Mouse (Mus musculus) kidney, embryonic 15.5 days (tissue): ENCODE data around the gene Sfn. TPM values are rescaled to one million over a fixed set of nuclear protein-coding genes. Genes with fewer than 3 reads are reported as not detected.
"Not testable (repeated sequence)": the region's sequence is repeated elsewhere in the genome, so short reads cannot be mapped to it uniquely, and the experiment has no call there.

Experiments used
- ATAC-seq: fragments of 200-750 bp; cut with Nextera tagmentation; replicated peaks from 2 replicates; pipeline ENCODE4 v1.8.0; 2017; ENCODE audit warnings: moderate TSS enrichment; ENCODE audit not compliant: low FRiP score
- H3K27ac ChIP-seq: fragments of 300-500 bp; sonication (generic); 2 replicates; pipeline ENCODE4 v1.5.1; 2015; ENCODE audit warnings: mild to moderate bottlenecking, inconsistent platforms
- H3K27me3 ChIP-seq: fragments of 300-500 bp; sonication (generic); 2 replicates; pipeline ENCODE4 v1.6.1; 2015; ENCODE audit warnings: inconsistent platforms
- H3K36me3 ChIP-seq: fragments of 300-500 bp; sonication (generic); 2 replicates; pipeline ENCODE4 v1.6.1; 2015; ENCODE audit warnings: inconsistent platforms
- H3K4me1 ChIP-seq: fragments of 300-500 bp; sonication (generic); 2 replicates; pipeline ENCODE4 v1.6.1; 2015; ENCODE audit warnings: inconsistent platforms
- H3K4me2 ChIP-seq: fragments of 300-500 bp; sonication (generic); 2 replicates; pipeline ENCODE4 v1.6.1; 2015; ENCODE audit warnings: moderate library complexity, mild to moderate bottlenecking, inconsistent platforms
- H3K4me3 ChIP-seq: fragments of 300-500 bp; sonication (generic); replicated peaks from 2 replicates; pipeline ENCODE4 v1.5.1; 2015; ENCODE audit warnings: mild to moderate bottlenecking, inconsistent platforms
- H3K9ac ChIP-seq: fragments of 300-500 bp; sonication (generic); 2 replicates; pipeline ENCODE4 v1.6.1; 2015; ENCODE audit warnings: mild to moderate bottlenecking, inconsistent platforms
- H3K9me3 ChIP-seq: fragments of 300-500 bp; sonication (generic); replicated peaks from 2 replicates; pipeline ENCODE4 v1.6.1; 2016; ENCODE audit warnings: inconsistent platforms
- WGBS: fragments of 180-500 bp; shearing (Covaris S2); methylation state at CpG from one replicate; pipeline ENCODE4 v1.1.7; 2015; ENCODE audit warnings: mixed read lengths; 5-methylcytosine and 5-hydroxymethylcytosine counted together
- polyA plus RNA-seq: library from polyadenylated mRNA; unstranded; fragments of >200 nt; fragmentation: Nextera tagmentation; extraction: Ambion mirVana; gene quantifications from 2 replicates; pipeline ENCODE4 v1.2.1, GENCODE M21; 2015

Sfn gene
- polyA plus RNA-seq = 9.8 and 13.3 TPM in 2 replicates

DNA sequence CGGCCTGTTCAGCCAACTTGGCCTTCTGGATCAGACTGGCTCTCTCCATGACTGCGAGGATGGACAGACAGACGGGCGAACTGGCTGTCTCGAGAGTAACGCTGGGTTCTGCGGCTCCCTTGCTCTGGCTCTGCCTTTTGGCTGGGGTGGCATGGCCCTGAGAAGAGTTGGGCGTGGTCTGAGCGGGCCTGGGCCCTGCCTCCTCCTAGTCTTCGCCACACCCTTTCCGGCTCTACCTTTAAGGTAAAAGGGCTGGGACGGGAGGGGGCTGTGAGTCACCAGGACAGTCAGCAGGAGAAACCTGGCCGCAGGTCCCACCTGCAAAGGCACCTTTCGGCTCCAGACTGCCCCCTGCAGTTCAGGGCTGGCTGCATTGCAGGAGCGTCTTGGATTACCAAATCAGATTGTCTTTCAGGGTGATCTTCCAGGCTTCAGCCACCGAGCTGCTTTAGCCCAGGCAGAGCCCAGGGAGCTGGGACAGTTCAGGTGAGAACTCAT, at the start of gene Sfn:
Gene Sfn, minus strand, starts transcription at position 448 of the 498 bp plus-strand sequence.
- H3K36me3 ChIP-seq = peaks cover 34% of the 10 kb centered on the region
- WGBS = 3% methylated on average over 16 of the region's 16 CpGs
- peaks cover 43% of the 10 kb centered on the region for H3K4me1 ChIP-seq
- ATAC-seq = peak; percentile 46
- no peak within 1 kb of the TSS for H3K27ac ChIP-seq
- peak within 1 kb of the TSS; percentile 94 for H3K4me2 ChIP-seq
- H3K27me3 ChIP-seq = peaks cover 41% of the 10 kb centered on the region
- H3K9ac ChIP-seq = 0 out of 2 replicates have a peak within 1 kb of the TSS, but pooled peaks have one; percentile 24
- H3K9me3 ChIP-seq = no peaks in the 10 kb centered on the region
- peak within 1 kb of the TSS; percentile 33 for H3K4me3 ChIP-seq

DNA sequence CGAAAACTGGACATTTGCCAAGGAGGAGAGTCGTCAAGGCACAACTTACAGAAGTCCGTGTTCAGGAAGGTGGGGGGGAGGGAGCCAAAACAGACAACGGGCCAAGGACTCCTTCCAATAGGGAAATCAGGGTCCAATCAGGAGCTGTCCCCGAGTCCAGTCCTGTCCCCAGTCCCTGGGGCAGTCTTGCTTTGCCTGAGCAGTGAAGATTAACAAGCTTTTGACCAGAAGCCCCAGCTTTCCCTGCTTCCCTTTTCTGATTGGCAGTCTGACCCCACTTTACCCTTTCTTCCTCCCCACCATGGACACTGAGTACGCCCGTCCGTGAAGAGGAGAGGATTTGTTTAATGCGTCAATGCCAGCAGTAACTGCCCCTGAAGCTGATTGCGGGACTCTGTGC, 49.5 kb upstream of the Sfn start:
- 35% methylated on average over 10 of the region's 10 CpGs for WGBS
- ATAC-seq = no peak
- no peaks in the 10 kb centered on the region for H3K36me3 ChIP-seq
- H3K4me2 ChIP-seq = 0 out of 2 replicates have a peak overlapping the region, but pooled peaks have one; percentile 3
- no peaks in the 10 kb centered on the region for H3K9me3 ChIP-seq
- H3K4me1 ChIP-seq = peaks cover 24% of the 10 kb centered on the region
- no peak overlapping the region for H3K9ac ChIP-seq
- no peaks in the 10 kb centered on the region for H3K27me3 ChIP-seq
- 0 out of 2 replicates have a peak overlapping the region, but pooled peaks have one; percentile 27 for H3K27ac ChIP-seq
- H3K4me3 ChIP-seq = no peak overlapping the region

DNA sequence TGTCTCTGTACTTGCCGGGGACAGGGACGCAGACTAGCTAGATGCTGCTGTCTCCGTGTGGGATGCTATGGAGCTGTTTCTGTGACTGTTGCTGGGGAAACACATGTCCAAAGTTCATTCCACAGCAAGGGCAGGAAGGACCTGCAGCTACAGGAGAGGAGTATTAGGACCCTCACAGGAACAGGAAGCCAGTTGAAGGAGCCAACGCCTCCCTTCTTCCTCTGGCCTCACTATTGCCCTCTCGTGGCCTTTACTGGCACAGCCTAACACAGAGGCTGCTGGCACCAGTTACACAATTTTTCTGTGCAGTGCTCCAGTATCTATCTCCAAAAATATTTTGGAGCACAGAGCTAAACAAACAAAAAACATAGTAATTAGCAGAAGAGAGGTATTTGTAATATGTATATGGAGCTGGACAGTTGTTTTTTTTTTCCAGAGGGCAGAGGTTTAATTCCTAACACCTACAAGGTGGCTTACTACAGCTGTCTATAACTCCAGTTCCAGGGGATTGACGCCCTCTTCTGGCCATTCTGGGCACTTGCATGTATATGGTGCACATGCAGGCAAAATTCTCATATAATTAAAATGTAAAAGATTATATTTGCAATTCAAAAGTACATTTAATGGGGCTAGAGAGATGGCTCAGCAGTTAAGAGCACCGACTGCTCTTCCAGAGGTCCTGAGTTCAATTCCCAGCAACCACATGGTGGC, 48.2 kb upstream of the Sfn start, which contains the start of gene Zdhhc18:
Gene Zdhhc18, minus strand, starts transcription at position 166 of the 711 bp plus-strand sequence.
- 33% methylated on average over 7 of the region's 7 CpGs for WGBS
- H3K27ac ChIP-seq = peak within 1 kb of the TSS; percentile 63
- H3K27me3 ChIP-seq = no peaks in the 10 kb centered on the region
- H3K4me1 ChIP-seq = peaks cover 17% of the 10 kb centered on the region
- ATAC-seq = peak; percentile 66; the same call in 1 of the 2 replicates
- H3K4me3 ChIP-seq = peak within 1 kb of the TSS; percentile 31
- H3K4me2 ChIP-seq = peak within 1 kb of the TSS; percentile 55
- no peaks in the 10 kb centered on the region for H3K36me3 ChIP-seq
- no peak within 1 kb of the TSS for H3K9ac ChIP-seq
- H3K9me3 ChIP-seq = no peaks in the 10 kb centered on the region

DNA sequence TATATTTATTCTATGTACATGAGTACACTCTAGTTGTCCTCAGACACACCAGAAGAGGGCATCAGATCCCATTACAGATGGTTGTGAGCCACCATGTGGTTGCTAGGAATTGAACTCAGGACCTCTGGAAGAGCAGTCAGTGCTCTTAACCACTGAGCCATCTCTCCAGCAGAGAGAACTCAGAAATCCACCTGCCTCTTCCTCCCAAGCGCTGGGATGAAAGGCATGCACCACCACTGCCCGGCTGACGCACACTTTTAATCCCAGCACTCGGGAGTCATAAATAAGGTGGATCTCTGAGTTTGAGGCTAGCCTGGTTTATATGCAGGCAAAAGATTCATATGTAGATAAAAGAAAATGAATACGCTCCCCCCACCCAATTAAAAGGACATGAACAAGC, 47.5 kb upstream of the Sfn start:
- Histone ChIP-seq H3K27ac (peak overlapping the region; percentile 63), H3K4me1 (peaks cover 17% of the 10 kb centered on the region), H3K4me2 (peak overlapping the region; percentile 55), H3K4me3 (peak overlapping the region; percentile 31)
- ATAC-seq, H3K36me3 ChIP-seq, H3K27me3 ChIP-seq, H3K9ac ChIP-seq, H3K9me3 ChIP-seq: not testable (repeated sequence)
- 87% methylated on average over 5 of the region's 5 CpGs for WGBS

DNA sequence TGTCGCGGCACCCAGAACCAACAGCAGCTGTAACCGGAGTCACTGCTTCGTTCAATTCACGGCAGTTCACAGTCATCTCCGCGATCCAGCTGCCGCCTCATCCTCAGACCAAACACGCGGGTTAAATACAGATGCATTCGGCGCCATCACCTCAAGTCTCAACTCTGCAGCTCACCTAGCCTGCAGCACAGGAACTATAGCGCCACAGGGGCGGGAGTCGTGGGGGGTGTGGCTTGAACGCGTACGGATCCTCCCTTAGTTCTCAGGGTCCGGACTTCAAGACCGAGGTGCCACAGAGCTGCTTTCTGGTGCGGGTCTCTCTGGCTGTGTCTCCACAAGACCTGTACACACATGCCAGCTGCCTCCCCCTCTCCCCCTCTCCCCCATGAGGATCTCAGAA, 43.7 kb upstream of the Sfn start:
- no peak for ATAC-seq
- Histone ChIP-seq H3K36me3 (no peaks in the 10 kb centered on the region), H3K27me3 (no peaks in the 10 kb centered on the region), H3K9ac (no peak overlapping the region), H3K4me1 (peaks cover 5% of the 10 kb centered on the region), H3K4me3 (no peak overlapping the region), H3K4me2 (peak overlapping the region; percentile 5; the same call in 1 of the 2 replicates), H3K27ac (no peak overlapping the region), H3K9me3 (peaks cover 7% of the 10 kb centered on the region; the same call in 1 of the 2 replicates)
- 55% methylated on average over 21 of the region's 21 CpGs for WGBS

DNA sequence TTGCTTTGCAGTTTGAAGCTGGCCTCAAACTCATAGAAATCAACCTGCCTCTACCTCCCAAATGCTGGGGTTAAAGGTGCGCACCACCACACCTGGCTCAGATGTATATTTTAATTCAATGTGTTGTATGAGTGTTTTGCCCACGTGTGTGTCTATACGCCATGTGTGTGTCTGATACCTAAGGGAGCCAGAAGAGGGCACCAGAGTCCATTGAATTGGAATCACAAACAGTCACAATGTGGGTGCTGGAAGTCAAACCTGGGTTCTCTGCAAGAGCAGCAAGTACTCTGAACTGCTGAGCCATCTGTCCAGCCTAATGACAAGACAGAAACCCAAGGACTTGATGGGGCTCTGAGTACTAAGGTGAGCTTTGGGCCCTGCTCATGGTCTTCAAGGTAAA, 43.2 kb upstream of the Sfn start:
- no peak overlapping the region for H3K9ac ChIP-seq
- H3K36me3 ChIP-seq = no peaks in the 10 kb centered on the region
- H3K4me1 ChIP-seq = peaks cover 5% of the 10 kb centered on the region
- 85% methylated on average over 3 of the region's 3 CpGs for WGBS
- no peak overlapping the region for H3K27ac ChIP-seq
- H3K4me2 ChIP-seq = 0 out of 2 replicates have a peak overlapping the region, but pooled peaks have one; percentile 5
- H3K9me3 ChIP-seq = peaks cover 7% of the 10 kb centered on the region; the same call in 1 of the 2 replicates
- H3K4me3 ChIP-seq = no peak overlapping the region
- ATAC-seq = no peak
- no peaks in the 10 kb centered on the region for H3K27me3 ChIP-seq

DNA sequence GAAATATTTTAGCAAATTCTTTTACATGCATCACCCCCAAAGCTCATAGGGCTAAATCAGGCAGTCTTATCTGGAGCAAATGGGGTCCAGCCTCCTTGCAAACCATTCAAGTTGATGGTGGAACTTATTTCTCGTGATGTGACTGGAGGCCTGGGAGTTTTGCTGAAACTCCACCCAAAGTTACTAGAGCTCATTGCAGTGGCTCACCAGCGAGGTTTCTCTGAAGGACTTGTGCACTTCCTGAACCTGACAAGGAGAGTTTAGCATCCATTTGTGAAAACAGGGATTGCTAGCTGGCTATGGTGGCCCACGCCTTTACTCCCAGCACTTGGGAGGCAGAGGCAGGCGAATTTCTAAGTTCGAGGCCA, 32.1 kb upstream of the Sfn start:
- no peak overlapping the region for H3K27ac ChIP-seq
- H3K36me3 ChIP-seq = no peaks in the 10 kb centered on the region
- H3K4me2 ChIP-seq = no peak overlapping the region
- H3K4me3 ChIP-seq = peak overlapping the region; percentile 70; the same call in 1 of the 2 replicates
- H3K27me3 ChIP-seq = no peaks in the 10 kb centered on the region
- no peak for ATAC-seq
- H3K9me3 ChIP-seq = no peaks in the 10 kb centered on the region
- WGBS = 78% methylated on average over 5 of the region's 5 CpGs
- no peak overlapping the region for H3K9ac ChIP-seq
- H3K4me1 ChIP-seq = peaks cover 41% of the 10 kb centered on the region

DNA sequence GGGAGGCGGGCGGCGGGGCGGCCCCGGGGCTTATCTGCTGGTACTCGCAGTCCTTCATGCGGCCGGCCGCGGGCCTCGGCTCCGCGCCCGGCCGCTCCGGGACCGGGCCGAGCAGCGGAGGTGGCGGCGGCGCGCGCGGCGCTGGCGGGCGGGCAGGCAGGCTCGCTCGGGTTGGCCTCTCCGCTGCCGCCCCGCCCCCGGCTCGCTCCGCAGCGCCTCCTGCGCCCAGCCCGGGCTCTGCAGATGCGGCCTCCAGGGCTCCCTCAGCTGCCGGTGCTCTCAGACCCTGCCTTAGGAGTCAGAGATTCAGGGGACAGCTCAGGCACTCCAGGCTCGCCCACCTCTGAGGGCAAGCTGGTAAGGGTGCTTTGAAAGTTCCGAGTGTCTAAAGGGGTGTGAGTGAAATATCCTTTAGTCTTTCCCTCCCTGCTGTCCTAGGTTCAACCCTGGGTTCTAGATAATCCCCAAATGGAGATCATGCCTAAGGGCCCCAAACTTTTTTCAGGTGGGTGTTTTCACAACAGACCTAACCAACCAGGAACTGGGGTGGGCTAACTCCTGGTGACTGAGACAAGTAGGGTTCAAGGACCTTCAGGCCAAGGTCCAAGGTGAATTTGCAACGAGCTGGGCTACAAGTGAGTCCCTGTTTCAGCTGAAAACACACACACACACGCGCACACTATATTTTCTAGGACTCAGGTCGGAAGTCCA, 31.5 kb upstream of the Sfn start:
- ATAC-seq = peak; percentile 89
- Histone ChIP-seq H3K9me3 (no peaks in the 10 kb centered on the region), H3K4me3 (peak overlapping the region; percentile 70), H3K4me2 (peak overlapping the region; percentile 95), H3K4me1 (peaks cover 46% of the 10 kb centered on the region), H3K9ac (peak overlapping the region; percentile 85), H3K27me3 (no peaks in the 10 kb centered on the region), H3K36me3 (no peaks in the 10 kb centered on the region), H3K27ac (peak overlapping the region; percentile 78)
- 9% methylated on average over 37 of the region's 47 CpGs for WGBS

DNA sequence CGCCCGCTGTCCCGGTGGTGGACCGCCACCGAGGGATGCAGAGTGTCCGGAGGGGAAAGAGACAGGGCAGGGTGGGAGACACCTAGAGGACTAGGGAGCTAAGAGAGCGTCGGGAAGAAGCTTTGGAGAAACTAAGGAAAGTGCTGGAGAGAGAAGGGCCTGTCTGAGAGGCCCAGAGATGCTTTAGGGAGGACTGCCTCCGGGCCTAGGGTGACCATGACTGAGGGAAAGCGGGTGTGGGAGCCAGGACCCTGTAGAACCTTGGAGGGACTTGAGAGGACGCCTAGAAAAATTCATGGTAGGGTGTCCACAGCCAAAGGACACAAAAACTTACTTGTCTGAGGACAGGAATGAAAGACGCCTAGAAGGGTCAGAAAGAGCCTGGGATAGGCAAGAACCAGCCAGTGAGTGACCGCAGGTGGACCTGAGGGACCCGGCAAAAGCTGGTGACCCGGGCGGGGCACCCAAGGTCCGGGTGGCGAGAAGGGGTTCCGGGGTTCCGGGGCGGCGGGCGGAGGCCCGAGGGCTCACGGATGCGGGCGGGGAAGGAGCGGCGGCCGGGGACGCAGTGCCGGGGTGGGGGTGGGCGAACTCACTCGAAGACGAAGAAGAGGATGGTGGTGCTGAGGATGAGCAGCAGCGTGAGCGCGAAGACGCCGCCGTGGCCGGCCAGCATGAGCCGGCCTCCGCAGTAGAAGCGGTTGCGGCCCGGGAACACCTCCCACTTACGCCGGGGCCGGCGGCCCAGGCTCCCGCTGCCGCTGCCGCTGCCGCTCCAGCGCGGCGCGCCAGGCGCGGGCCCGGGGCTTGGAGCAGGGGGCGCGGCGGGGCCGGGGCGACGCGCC, 30.7 kb upstream of the Sfn start:
- Histone ChIP-seq H3K36me3 (no peaks in the 10 kb centered on the region), H3K27ac (peak overlapping the region; percentile 78), H3K27me3 (no peaks in the 10 kb centered on the region), H3K4me3 (peak overlapping the region; percentile 70), H3K4me1 (peaks cover 50% of the 10 kb centered on the region), H3K4me2 (peak overlapping the region; percentile 95), H3K9ac (peak overlapping the region; percentile 85), H3K9me3 (no peaks in the 10 kb centered on the region)
- ATAC-seq = peak; percentile 73
- 1% methylated on average over 67 of the region's 69 CpGs for WGBS

DNA sequence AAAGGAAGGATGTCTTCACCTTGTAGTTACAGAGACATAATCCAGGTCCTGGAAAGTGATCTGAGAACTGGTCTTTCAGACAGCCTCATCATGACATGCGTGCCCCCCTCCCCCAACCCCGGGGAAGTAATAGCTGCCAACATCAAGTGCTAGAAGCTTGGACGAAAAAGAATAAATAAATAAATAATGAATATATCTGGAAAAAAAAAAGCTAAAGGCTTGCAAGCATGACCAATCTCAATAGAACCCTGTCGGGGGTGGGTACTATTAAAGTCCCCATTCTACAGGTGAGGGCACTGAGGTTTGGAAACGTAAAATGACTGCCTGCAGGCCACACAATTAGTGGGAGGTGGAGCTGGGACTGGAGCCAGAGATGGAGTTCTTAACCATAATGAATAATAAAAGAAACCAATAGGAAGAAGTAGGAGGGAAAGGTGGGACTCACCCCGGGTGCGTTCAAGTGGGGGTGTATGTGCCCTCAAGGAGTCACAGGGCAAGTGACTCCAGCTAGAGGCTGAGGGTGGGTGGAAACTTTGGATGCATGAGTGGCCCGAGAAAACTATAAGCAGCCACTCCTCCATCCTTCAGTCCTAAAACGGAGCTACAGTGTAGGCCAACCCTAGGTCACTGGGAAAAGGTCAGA, 29.9 kb upstream of the Sfn start:
- no peak for ATAC-seq
- H3K27ac ChIP-seq = peak overlapping the region; percentile 78
- peak overlapping the region; percentile 85 for H3K9ac ChIP-seq

More for the DNA sequence above, 29.9 kb upstream of the Sfn start:
- Histone ChIP-seq H3K27me3 (no peaks in the 10 kb centered on the region), H3K4me2 (peak overlapping the region; percentile 95), H3K9me3 (no peaks in the 10 kb centered on the region), H3K4me3 (peak overlapping the region; percentile 70), H3K36me3 (peaks cover 2% of the 10 kb centered on the region), H3K4me1 (peaks cover 54% of the 10 kb centered on the region)
- 32% methylated on average over 9 of the region's 9 CpGs for WGBS
